Mouse (Mus musculus) midbrain, embryonic 13.5 days (tissue): ENCODE measurements around the gene Gm5426. TPM values are rescaled to one million over a fixed set of nuclear protein-coding genes. Genes with fewer than 3 reads are reported as not detected.

Experiments
- ATAC-seq: fragments of 200-750 bp; cut with Nextera tagmentation; 2 replicates; pipeline ENCODE4 v1.8.0; 2017; ENCODE audit warnings: mild to moderate bottlenecking, moderate TSS enrichment, moderate library complexity
- H3K27ac ChIP-seq: fragments of 300-500 bp; sonication (generic); 2 replicates; pipeline ENCODE4 v1.5.1; 2015; ENCODE audit warnings: inconsistent platforms, mild to moderate bottlenecking, moderate library complexity
- H3K27me3 ChIP-seq: fragments of 300-500 bp; sonication (generic); 2 replicates; pipeline ENCODE4 v1.6.1; 2015; ENCODE audit warnings: mild to moderate bottlenecking, inconsistent platforms
- H3K36me3 ChIP-seq: fragments of 300-500 bp; sonication (generic); 2 replicates; pipeline ENCODE4 v1.6.1; 2015; ENCODE audit warnings: mild to moderate bottlenecking, inconsistent platforms
- H3K4me1 ChIP-seq: fragments of 300-500 bp; sonication (generic); replicated peaks from 2 replicates; pipeline ENCODE4 v1.6.1; 2015; ENCODE audit warnings: inconsistent platforms
- H3K4me2 ChIP-seq: fragments of 300-500 bp; sonication (generic); replicated peaks from 2 replicates; pipeline ENCODE4 v1.6.1; 2015; ENCODE audit warnings: moderate library complexity, mild to moderate bottlenecking, inconsistent platforms
- H3K4me3 ChIP-seq: fragments of 300-500 bp; sonication (generic); replicated peaks from 2 replicates; pipeline ENCODE4 v1.5.1; 2015; ENCODE audit warnings: mild to moderate bottlenecking, inconsistent platforms
- H3K9ac ChIP-seq: fragments of 300-500 bp; sonication (generic); replicated peaks from 2 replicates; pipeline ENCODE4 v1.6.1; 2015; ENCODE audit warnings: mild to moderate bottlenecking, inconsistent platforms
- H3K9me3 ChIP-seq: fragments of 300-500 bp; sonication (generic); 2 replicates; pipeline ENCODE4 v1.6.1; 2016; ENCODE audit warnings: mild to moderate bottlenecking, inconsistent platforms
- WGBS: fragments of 180-500 bp; shearing (Covaris S2); methylation state at CpG from one replicate; pipeline ENCODE4 v1.1.7; 2015; 5-methylcytosine and 5-hydroxymethylcytosine counted together
- polyA plus RNA-seq: library from polyadenylated mRNA; unstranded; fragments of >200 nt; fragmentation: Nextera tagmentation; extraction: Ambion mirVana; gene quantifications from 2 replicates; pipeline ENCODE4 v1.2.1, GENCODE M21; 2015

Gm5426 gene
- polyA plus RNA-seq, 1 experiment from 2014 or later = not detected

- Histone ChIP-seq H3K27me3 (no peaks in the 10 kb centered on the region), H3K36me3 (no peaks in the 10 kb centered on the region)
Observed at GRCm38 (mm10) chr10:96146578-96146977, 10.2 kb downstream of the Gm5426 start.

GRCm38 (mm10) chr10:96148250-96148699 lies 11.9 kb downstream of the Gm5426 start:
- Histone ChIP-seq H3K9ac (no peak overlapping the region), H3K27me3 (no peaks in the 10 kb centered on the region), H3K27ac (no peak overlapping the region), H3K4me2 (0 out of 2 replicates have a peak overlapping the region, but pooled peaks have one; percentile 1), H3K4me1 (peaks cover 10% of the 10 kb centered on the region), H3K4me3 (no peak overlapping the region), H3K9me3 (no peaks in the 10 kb centered on the region), H3K36me3 (no peaks in the 10 kb centered on the region)
- peak; percentile 66; the same call in 1 of the 2 replicates for ATAC-seq
- WGBS = 33% methylated on average over 10 of the region's 10 CpGs

More at GRCm38 (mm10) chr10:96146578-96146977, 10.2 kb downstream of the Gm5426 start:
- ATAC-seq = no peak
- Histone ChIP-seq H3K9ac (no peak overlapping the region), H3K4me2 (no peak overlapping the region), H3K4me1 (peaks cover 9% of the 10 kb centered on the region), H3K4me3 (no peak overlapping the region), H3K9me3 (no peaks in the 10 kb centered on the region), H3K27ac (no peak overlapping the region)
- 93% methylated on average over 5 of the region's 5 CpGs for WGBS

GRCm38 (mm10) chr10:96150401-96151116 lies 14.2 kb downstream of the Gm5426 start:
- Histone ChIP-seq H3K9me3 (no peaks in the 10 kb centered on the region), H3K27me3 (no peaks in the 10 kb centered on the region), H3K4me1 (peaks cover 15% of the 10 kb centered on the region), H3K4me3 (no peak overlapping the region), H3K4me2 (no peak overlapping the region), H3K27ac (no peak overlapping the region), H3K9ac (no peak overlapping the region), H3K36me3 (no peaks in the 10 kb centered on the region)
- ATAC-seq = no peak
- WGBS = 92% methylated on average over 12 of the region's 12 CpGs

GRCm38 (mm10) chr10:96153315-96153714 lies 16.9 kb downstream of the Gm5426 start:
- Histone ChIP-seq H3K36me3 (no peaks in the 10 kb centered on the region), H3K4me1 (peaks cover 10% of the 10 kb centered on the region), H3K4me3 (no peak overlapping the region), H3K9me3 (0 out of 2 replicates have a peak, but pooled peaks cover 2% of the 10 kb centered on the region), H3K4me2 (no peak overlapping the region), H3K27ac (0 out of 2 replicates have a peak overlapping the region, but pooled peaks have one; percentile 44), H3K9ac (no peak overlapping the region), H3K27me3 (no peaks in the 10 kb centered on the region)
- peak; percentile 37; the same call in 1 of the 2 replicates for ATAC-seq
- 18% methylated on average over 5 of the region's 5 CpGs for WGBS

- Histone ChIP-seq H3K4me1 (no peaks in the 10 kb centered on the region), H3K4me2 (no peak overlapping the region), H3K9ac (no peak overlapping the region), H3K9me3 (peaks cover 2% of the 10 kb centered on the region; the same call in 1 of the 2 replicates), H3K27ac (no peak overlapping the region), H3K27me3 (no peaks in the 10 kb centered on the region), H3K36me3 (no peaks in the 10 kb centered on the region), H3K4me3 (no peak overlapping the region)
- no peak for ATAC-seq
- WGBS = 90% methylated on average over 7 of the region's 7 CpGs
Observed at GRCm38 (mm10) chr10:96162975-96163706, 26.7 kb downstream of the Gm5426 start.

- Histone ChIP-seq H3K9me3 (peaks cover 2% of the 10 kb centered on the region; the same call in 1 of the 2 replicates), H3K4me3 (no peak overlapping the region), H3K27me3 (no peaks in the 10 kb centered on the region), H3K4me2 (no peak overlapping the region), H3K27ac (no peak overlapping the region), H3K4me1 (no peaks in the 10 kb centered on the region), H3K9ac (no peak overlapping the region), H3K36me3 (no peaks in the 10 kb centered on the region)
- 89% methylated on average over 4 of the region's 4 CpGs for WGBS
- ATAC-seq = no peak
Observed at GRCm38 (mm10) chr10:96163791-96164190, 27.4 kb downstream of the Gm5426 start.

- H3K9ac ChIP-seq = no peak overlapping the region
- H3K9me3 ChIP-seq = peaks cover 2% of the 10 kb centered on the region; the same call in 1 of the 2 replicates
- no peak for ATAC-seq
- H3K36me3 ChIP-seq = no peaks in the 10 kb centered on the region
- no peak overlapping the region for H3K27ac ChIP-seq
- H3K4me2 ChIP-seq = no peak overlapping the region
- WGBS = 83% methylated on average over 4 of the region's 4 CpGs
- H3K27me3 ChIP-seq = no peaks in the 10 kb centered on the region
- no peaks in the 10 kb centered on the region for H3K4me1 ChIP-seq
- H3K4me3 ChIP-seq = no peak overlapping the region
Observed at GRCm38 (mm10) chr10:96165260-96165659, 28.9 kb downstream of the Gm5426 start.

GRCm38 (mm10) chr10:96168998-96169397 lies 32.6 kb downstream of the Gm5426 start:
- WGBS = 89% methylated on average over 4 of the region's 4 CpGs
- no peak for ATAC-seq
- H3K9me3 ChIP-seq = no peaks in the 10 kb centered on the region
- H3K27ac ChIP-seq = no peak overlapping the region
- no peaks in the 10 kb centered on the region for H3K27me3 ChIP-seq
- H3K9ac ChIP-seq = no peak overlapping the region
- H3K4me2 ChIP-seq = no peak overlapping the region
- H3K36me3 ChIP-seq = no peaks in the 10 kb centered on the region
- H3K4me3 ChIP-seq = no peak overlapping the region
- no peaks in the 10 kb centered on the region for H3K4me1 ChIP-seq

GRCm38 (mm10) chr10:96171546-96171945 lies 35.1 kb downstream of the Gm5426 start:
- no peaks in the 10 kb centered on the region for H3K36me3 ChIP-seq
- H3K9me3 ChIP-seq = no peaks in the 10 kb centered on the region
- no peaks in the 10 kb centered on the region for H3K27me3 ChIP-seq
- no peak overlapping the region for H3K9ac ChIP-seq
- H3K4me3 ChIP-seq = no peak overlapping the region
- ATAC-seq = no peak
- H3K4me1 ChIP-seq = no peaks in the 10 kb centered on the region
- no peak overlapping the region for H3K4me2 ChIP-seq
- H3K27ac ChIP-seq = no peak overlapping the region

- Histone ChIP-seq H3K36me3 (no peaks in the 10 kb centered on the region), H3K9ac (no peak overlapping the region), H3K4me2 (no peak overlapping the region), H3K4me3 (no peak overlapping the region), H3K9me3 (no peaks in the 10 kb centered on the region), H3K27me3 (no peaks in the 10 kb centered on the region), H3K4me1 (no peaks in the 10 kb centered on the region), H3K27ac (no peak overlapping the region)
- 86% methylated on average over 4 of the region's 4 CpGs for WGBS
- no peak for ATAC-seq
Observed at GRCm38 (mm10) chr10:96172964-96173363, 36.6 kb downstream of the Gm5426 start.

- Histone ChIP-seq H3K9ac (no peak overlapping the region), H3K36me3 (no peaks in the 10 kb centered on the region), H3K4me3 (no peak overlapping the region), H3K4me1 (no peaks in the 10 kb centered on the region), H3K4me2 (no peak overlapping the region), H3K9me3 (no peaks in the 10 kb centered on the region), H3K27me3 (no peaks in the 10 kb centered on the region), H3K27ac (no peak overlapping the region)
- no peak for ATAC-seq
- 74% methylated on average over 10 of the region's 10 CpGs for WGBS
Observed at GRCm38 (mm10) chr10:96173771-96174170, 37.4 kb downstream of the Gm5426 start.

GRCm38 (mm10) chr10:96176916-96177315 lies 40.5 kb downstream of the Gm5426 start:
- Histone ChIP-seq H3K4me3 (no peak overlapping the region), H3K36me3 (no peaks in the 10 kb centered on the region), H3K9ac (no peak overlapping the region), H3K27ac (no peak overlapping the region), H3K4me2 (no peak overlapping the region), H3K27me3 (no peaks in the 10 kb centered on the region), H3K4me1 (0 out of 2 replicates have a peak, but pooled peaks cover 2% of the 10 kb centered on the region), H3K9me3 (no peaks in the 10 kb centered on the region)
- WGBS = 92% methylated on average over 6 of the region's 6 CpGs
- no peak for ATAC-seq
